Comparison of ENCODE assay signal across 8 mouse cellular contexts in the genomic region with DNA sequence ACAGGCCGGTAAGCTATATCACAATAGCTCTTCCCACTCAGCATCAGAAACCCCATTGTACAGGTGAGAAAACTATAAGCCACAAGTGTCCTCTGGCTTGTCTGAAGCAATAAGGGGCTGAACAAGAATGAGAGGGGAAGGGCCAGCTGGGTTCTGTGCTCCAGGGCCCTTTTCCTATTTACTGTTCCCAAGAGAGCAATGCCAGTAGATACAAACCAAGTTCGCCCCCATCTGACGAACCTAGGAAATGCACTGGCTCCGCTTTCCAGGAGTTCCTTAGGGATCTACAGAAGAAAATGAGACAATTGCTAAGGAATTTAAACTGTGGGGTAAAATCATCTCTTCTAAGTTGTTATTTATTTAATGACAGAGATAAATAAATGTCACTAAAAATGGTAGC. TPM values are rescaled to one million over a fixed set of nuclear protein-coding genes. Genes with fewer than 3 reads are reported as not detected.
DNase-seq lines count a peak whose midpoint lies in the region; ATAC-seq lines count a peak whose summit lies in the region.

No protein-coding gene starts in this region.

- H3K9ac ChIP-seq in hindbrain, embryonic 13.5 days, result no peak overlapping the region
- no peak overlapping the region for H3K9ac ChIP-seq in kidney, embryonic 15.5 days

- no peak overlapping the region for H3K4me3 ChIP-seq in hindbrain, embryonic 10.5 days
- H3K4me3 ChIP-seq in hindbrain, embryonic 13.5 days, result no peak overlapping the region
- no peak overlapping the region for H3K4me3 ChIP-seq in kidney, embryonic 15.5 days (replicated peaks)
- H3K4me3 ChIP-seq in limb, embryonic 10.5 days, result no peak overlapping the region

- H3K9me3 ChIP-seq in hindbrain, embryonic 10.5 days, result no peaks in the 10 kb centered on the region
- no peaks in the 10 kb centered on the region for H3K9me3 ChIP-seq in hindbrain, embryonic 13.5 days
- H3K9me3 ChIP-seq in kidney, embryonic 15.5 days (replicated peaks), result no peaks in the 10 kb centered on the region
- H3K9me3 ChIP-seq in limb, embryonic 10.5 days (replicated peaks), result no peaks in the 10 kb centered on the region

- H3K4me2 ChIP-seq in hindbrain, embryonic 13.5 days, result no peak overlapping the region
- H3K4me2 ChIP-seq in kidney, embryonic 15.5 days, result no peak overlapping the region

- ATAC-seq in hindbrain, embryonic 13.5 days (ENCODE audit: low FRiP score), result no peak
- ATAC-seq in kidney, embryonic 15.5 days (replicated peaks; ENCODE audit: low FRiP score), result 0 out of 2 replicates have a peak, but pooled peaks have one; percentile 46
- ATAC-seq in monocyte, adult 5-6 weeks (replicated peaks; ENCODE audit: insufficient number of reproducible peaks, low FRiP score, low TSS enrichment, poor library complexity, severe bottlenecking), result no peak

- H3K4me1 ChIP-seq in hindbrain, embryonic 10.5 days (replicated peaks), result peaks cover 11% of the 10 kb centered on the region
- no peaks in the 10 kb centered on the region for H3K4me1 ChIP-seq in hindbrain, embryonic 13.5 days (replicated peaks)
- H3K4me1 ChIP-seq in kidney, embryonic 15.5 days, result peaks cover 16% of the 10 kb centered on the region
- peaks cover 14% of the 10 kb centered on the region for H3K4me1 ChIP-seq in limb, embryonic 10.5 days

- H3K36me3 ChIP-seq in hindbrain, embryonic 10.5 days, result no peaks in the 10 kb centered on the region
- no peaks in the 10 kb centered on the region for H3K36me3 ChIP-seq in hindbrain, embryonic 13.5 days
- no peaks in the 10 kb centered on the region for H3K36me3 ChIP-seq in kidney, embryonic 15.5 days
- no peaks in the 10 kb centered on the region for H3K36me3 ChIP-seq in limb, embryonic 10.5 days

- peak; percentile 70 for DNase-seq in hindbrain, embryonic 10.5 days (ENCODE audit: low spot score)
- peak; percentile 43 for DNase-seq in adrenal gland, adult 8-10 months
- DNase-seq in frontal cortex, postnatal 14 days (ENCODE audit: low spot score in 2 of 2), result peak; percentile 43 to 72
- peak; percentile 63 for DNase-seq in limb, embryonic 10.5 days (ENCODE audit: low spot score)
- peak; percentile 62 for DNase-seq in right cerebral cortex, postnatal 25 days

- WGBS in hindbrain, embryonic 10.5 days, result 33% methylated on average over 4 of the region's 4 CpGs
- WGBS in hindbrain, embryonic 13.5 days, result 34% methylated on average over 4 of the region's 4 CpGs
- 35% methylated on average over 4 of the region's 4 CpGs for WGBS in kidney, embryonic 15.5 days
- WGBS in limb, embryonic 10.5 days, result 32% methylated on average over 4 of the region's 4 CpGs

- H3K27ac ChIP-seq in hindbrain, embryonic 10.5 days, result no peak overlapping the region
- H3K27ac ChIP-seq in hindbrain, embryonic 13.5 days, result no peak overlapping the region
- H3K27ac ChIP-seq in kidney, embryonic 15.5 days, result no peak overlapping the region
- no peak overlapping the region for H3K27ac ChIP-seq in limb, embryonic 10.5 days

- H3K27me3 ChIP-seq in hindbrain, embryonic 10.5 days (ENCODE audit: insufficient read depth, poor library complexity, severe bottlenecking), result no peaks in the 10 kb centered on the region
- H3K27me3 ChIP-seq in hindbrain, embryonic 13.5 days, result no peaks in the 10 kb centered on the region
- H3K27me3 ChIP-seq in kidney, embryonic 15.5 days, result peaks cover 5% of the 10 kb centered on the region; the same call in 1 of the 2 replicates
- H3K27me3 ChIP-seq in limb, embryonic 10.5 days (ENCODE audit: low read depth, poor library complexity, severe bottlenecking), result peaks cover 33% of the 10 kb centered on the region; the same call in 1 of the 2 replicates

RNA-seq across cellular contexts. Expression of a gene that starts 38.2 kb away (rescaled TPM):
- polyA plus RNA-seq in hindbrain, embryonic 10.5 days (2016; fragmentation: Nextera tagmentation; extraction: Ambion mirVana), result 528 and 549 TPM in 2 replicates
- polyA plus RNA-seq in hindbrain, embryonic 13.5 days (2015; fragmentation: Nextera tagmentation; extraction: Ambion mirVana), result 320 and 335 TPM in 2 replicates
- total RNA-seq in adrenal gland, adult 8-10 months (2022), result 100 to 1,000 TPM; 172 to 204 (median 192) TPM
- polyA plus RNA-seq in kidney, embryonic 15.5 days (2015; fragmentation: Nextera tagmentation; extraction: Ambion mirVana), result 477 and 481 TPM in 2 replicates
- polyA plus RNA-seq in limb, embryonic 10.5 days (2016; fragmentation: Nextera tagmentation; extraction: Ambion mirVana), result 620 and 625 TPM in 2 replicates
- 79.4 to 98.1 TPM (median 94.8 TPM) in 3 replicates for total RNA-seq in monocyte, adult 5-6 weeks (2017)
